Mouse (Mus musculus): Measurements from ENCODE around the gene Lamb2. TPM values are rescaled to one million over a fixed set of nuclear protein-coding genes. Genes with fewer than 3 reads are reported as not detected.

The Lamb2 gene
- polyA plus RNA-seq (2015; fragmentation: Illumina TruSeq; extraction: RNeasy Lipid Tissue Mini Kit (QIAGEN cat#74804); ENCODE audit: insufficient read depth, low read depth, low replicate concordance), result 36.8 TPM

DNA sequence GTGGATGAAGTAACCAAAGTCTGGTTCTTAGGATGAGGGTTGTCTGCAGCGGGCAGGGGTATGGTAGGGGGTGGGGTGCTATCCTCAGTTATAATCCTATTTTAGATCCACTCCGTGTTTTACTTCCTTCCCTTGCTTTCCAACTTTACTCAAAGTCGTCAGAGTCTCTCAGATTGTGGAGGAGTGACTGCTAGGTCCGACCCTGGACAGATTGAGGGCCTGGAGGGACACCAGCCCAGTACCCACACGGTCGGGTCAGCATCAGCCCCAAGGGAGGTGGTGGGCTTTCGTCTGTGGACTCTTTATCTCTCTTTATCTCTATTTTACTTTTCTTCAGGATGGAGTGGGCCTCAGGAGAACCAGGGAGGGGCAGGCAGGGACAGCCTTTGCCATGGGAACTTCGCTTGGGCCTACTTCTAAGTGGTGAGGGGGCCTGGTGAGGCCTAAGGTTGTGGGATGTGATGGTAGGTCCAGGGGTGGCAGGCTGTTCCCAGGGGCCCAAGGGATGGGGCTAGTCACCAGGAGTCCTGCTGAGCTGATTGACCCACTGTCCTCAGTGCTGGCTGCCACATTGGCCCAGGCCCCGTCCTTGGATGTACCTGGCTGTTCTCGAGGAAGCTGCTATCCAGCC is at the start of gene Lamb2:
Lamb2 (plus strand) TSS at position 16 of the 631 bp plus-strand sequence.

DNA sequence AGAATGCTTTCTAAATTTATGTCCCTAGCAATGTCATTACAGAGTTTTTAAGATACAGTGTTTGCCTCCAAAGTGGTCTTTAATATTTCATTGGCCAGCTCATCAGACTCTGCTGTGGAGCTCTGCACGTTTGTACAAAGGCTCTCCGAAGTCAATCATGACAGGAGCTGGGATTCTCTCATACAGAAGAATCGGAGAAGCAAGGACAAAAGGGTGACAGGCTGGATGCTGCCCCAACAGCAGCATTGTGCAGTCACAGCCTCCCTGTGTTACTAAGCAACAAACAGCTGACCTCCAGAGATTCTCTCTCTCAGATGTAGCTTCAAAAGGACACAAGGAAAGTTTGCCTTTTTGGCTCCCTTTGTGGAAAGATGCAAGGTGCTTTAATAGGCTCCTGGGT is 43.4 kb upstream of the Lamb2 start, which contains the start of gene BC048562:
BC048562 (plus strand) TSS at position 301 of the 400 bp plus-strand sequence.

DNA sequence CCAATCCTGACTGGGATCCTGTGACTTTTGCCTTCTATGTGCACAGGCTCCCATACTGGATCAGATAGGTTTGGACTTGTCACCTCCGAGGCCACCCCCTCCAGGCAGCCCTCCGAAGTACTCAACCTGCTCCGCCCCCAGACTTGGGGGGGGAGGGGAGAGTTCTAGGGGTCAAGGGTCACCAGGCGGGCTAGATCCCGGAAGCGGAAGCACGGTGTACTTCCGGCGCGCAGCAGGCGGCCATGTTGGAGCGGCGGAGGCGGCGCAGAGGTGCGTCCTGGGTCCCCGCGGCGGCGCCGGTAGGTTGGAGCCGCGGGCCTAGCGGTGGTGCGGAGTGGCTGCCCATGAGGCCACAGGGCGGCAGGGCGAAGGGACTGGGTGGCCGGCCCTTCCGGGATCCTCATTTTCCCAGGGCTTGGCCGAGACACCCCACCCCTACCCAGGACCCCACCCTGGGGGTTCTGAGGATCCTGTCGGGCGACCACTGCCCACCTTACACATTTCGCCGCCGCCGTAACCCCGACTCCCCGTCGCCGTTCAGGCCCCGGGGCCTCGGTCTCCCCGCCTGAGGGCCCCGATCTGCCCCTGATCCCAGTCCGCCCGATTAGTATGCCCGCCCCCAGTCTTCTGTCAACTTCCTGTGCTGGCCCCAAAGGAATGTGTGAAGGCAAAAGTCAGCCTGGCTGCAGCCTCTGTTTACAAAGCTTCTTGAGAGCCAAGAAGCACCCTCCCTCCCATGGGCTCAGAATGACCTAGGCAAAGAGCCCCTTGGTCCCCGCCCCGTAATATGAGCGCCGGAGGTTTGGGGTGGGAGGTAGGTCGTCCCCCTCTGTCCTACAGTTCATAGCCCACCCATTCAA is 19.0 kb upstream of the Lamb2 start, which contains the start of gene Ccdc71:
Ccdc71 (plus strand) TSS at position 209 of the 860 bp plus-strand sequence.

DNA sequence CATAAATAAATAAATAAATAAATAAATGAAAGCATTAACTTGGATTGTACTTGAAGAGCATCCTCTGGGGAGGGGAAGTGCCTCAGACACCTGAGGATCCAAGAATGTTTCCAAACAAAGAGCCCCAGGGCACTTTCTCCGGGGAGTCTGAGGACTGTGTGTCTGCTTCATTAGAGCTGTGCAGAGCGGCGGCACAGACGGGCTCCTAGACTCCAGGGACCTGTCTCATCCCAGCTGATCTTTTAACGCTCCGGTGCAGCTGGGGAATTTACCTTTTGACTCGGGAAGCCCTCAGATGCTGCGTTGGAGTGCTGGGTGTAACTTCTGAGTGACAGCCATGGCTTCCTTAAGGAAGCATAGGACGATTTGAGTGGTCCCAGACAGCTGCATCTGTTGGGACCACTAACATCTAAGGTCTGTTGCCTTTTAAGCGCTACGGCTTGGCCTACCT is 18.3 kb upstream of the Lamb2 start, which contains the start of gene Klhdc8b:
Klhdc8b (minus strand) TSS at position 401 of the 451 bp plus-strand sequence.

DNA sequence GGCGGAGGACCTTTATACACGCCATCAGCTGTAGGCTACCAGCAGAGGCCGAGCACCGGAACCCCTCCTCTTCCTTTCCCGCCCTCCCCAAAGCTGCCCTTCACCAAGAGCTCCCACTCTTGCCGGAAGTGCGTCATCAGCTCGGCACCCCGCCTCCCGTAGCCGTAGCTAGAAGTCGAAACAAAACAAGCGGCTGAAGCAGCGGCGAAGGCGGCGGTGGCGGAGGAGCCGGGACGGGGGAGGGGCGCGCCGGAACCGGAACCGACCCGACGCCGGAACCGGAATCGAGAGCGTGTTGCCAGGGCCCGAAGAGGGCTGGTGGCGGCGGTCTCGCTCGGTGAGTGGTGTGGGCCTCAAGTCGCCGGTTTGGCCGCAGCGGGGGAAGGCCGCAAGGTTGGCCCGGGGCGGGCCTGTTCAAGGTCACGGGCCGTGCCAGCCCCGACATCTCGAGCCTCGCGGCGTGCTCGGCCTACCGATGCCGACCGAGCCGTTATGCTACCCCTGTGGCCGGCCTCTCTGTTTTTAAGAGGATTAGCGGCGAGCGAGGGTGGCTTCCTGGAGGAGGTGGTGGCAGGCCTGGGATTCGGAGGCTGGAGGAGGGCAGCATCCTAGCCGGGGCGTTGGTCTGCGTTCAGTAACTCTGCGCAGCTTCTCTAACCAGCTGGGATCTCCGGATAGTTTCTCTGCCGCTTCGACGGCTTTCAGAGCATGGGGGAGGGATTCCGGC is 11.2 kb downstream of the Lamb2 start, which contains the start of gene Usp19:
Usp19 (plus strand) TSS at position 44 of the 727 bp plus-strand sequence.

DNA sequence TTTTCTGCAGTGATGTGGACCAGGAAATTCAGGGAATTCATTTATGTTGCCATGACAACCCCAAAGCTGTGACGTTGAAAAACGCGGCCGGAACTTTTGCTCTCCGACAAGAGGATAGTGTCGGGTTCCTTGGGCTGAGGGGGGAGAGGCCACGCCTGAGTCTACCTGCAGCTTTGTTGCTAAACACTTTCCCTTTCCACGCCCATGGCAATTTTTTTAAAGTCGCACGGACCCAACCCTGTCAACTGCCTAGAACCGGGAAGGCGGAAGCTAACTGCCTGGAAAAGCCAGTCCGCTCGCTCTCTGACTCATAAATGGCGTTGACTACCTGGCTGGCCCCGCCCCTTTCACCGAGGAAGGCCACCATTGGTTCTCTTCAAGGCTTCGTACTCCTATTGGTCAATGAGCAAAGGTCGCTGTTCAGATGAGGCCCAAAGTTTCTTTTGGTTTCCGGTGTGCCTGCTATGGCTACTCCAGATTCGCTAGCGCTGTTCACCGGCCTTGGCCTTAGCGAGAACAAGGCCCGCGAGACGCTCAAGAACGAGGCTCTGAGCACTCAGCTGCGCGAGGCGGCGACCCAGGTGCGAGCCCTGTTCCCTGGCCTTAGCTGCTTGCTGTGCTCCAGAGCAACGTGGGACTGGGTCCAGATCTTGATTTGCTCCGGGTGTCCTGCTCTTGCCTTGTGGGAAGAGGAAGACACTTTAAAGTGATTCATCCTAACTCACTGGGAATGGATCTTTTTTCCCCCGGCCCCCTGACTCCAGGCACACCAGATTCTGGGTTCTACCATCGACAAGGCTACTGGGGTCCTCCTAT is 28.3 kb downstream of the Lamb2 start, which contains the start of gene Qars:
Qars (plus strand) TSS at position 88 of the 816 bp plus-strand sequence.

DNA sequence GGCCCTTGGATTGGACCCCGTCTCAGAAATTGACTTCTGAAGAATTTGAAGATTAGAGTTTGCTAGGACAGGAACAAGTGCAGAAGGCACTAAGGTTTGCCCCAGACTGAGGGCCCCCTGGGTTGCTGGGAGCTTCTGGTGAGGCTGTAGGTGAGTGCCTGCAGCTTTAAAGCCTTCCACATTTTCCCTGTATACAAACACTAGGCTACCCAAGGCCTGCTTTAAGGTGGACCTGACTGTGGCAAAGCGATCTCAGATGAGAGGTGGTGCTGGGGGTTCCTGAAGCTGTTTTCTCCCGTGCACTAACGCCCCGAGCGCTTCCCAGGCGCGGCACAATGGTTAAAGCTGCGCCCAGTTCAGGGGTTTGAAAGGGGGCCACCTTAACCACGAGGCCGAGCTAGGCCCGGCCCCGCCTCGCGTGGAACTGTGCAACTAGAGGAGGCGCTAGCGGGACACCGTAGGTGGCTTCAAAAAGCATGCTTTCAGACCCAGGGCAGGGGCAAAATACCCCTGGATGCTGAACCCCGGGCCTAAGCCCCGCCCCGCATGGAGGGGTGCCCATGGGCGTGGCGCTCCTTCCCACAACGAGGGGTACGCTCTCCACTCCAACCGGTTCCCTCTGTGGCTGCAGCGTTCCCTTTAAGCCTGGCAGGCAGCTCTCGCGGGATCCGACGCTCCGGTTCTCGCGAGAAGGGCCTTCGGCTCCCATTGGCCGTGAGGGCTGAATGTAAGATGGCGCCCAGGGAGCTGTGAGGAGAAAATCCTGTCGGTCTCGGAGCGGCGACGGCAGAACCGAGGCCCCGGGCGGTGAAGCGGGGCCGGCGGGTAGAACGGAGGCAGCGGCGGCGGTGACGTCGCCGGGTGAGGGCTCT is 37.1 kb downstream of the Lamb2 start, which contains the start of gene Qrich1:
Qrich1 (plus strand) TSS at position 427 of the 872 bp plus-strand sequence.

Other genes starting within 250 kb of the Lamb2 start
- 15.5 TPM for gene Dag1, start 215.8 kb upstream of the Lamb2 start, polyA plus RNA-seq (2015; fragmentation: Illumina TruSeq; extraction: RNeasy Lipid Tissue Mini Kit (QIAGEN cat#74804); ENCODE audit: insufficient read depth, low read depth, low replicate concordance)
- gene Nicn1, start 189.3 kb upstream of the Lamb2 start, polyA plus RNA-seq (2015; fragmentation: Illumina TruSeq; extraction: RNeasy Lipid Tissue Mini Kit (QIAGEN cat#74804); ENCODE audit: insufficient read depth, low read depth, low replicate concordance), result 4.3 TPM
- gene Amt, start 182.9 kb upstream of the Lamb2 start, polyA plus RNA-seq (2015; fragmentation: Illumina TruSeq; extraction: RNeasy Lipid Tissue Mini Kit (QIAGEN cat#74804); ENCODE audit: insufficient read depth, low read depth, low replicate concordance), result 5.3 TPM
- gene Rhoa, start 173.6 kb upstream of the Lamb2 start, polyA plus RNA-seq (2015; fragmentation: Illumina TruSeq; extraction: RNeasy Lipid Tissue Mini Kit (QIAGEN cat#74804); ENCODE audit: insufficient read depth, low read depth, low replicate concordance), result 65.0 TPM
- gene Tcta, start 173.6 kb upstream of the Lamb2 start, polyA plus RNA-seq (2015; fragmentation: Illumina TruSeq; extraction: RNeasy Lipid Tissue Mini Kit (QIAGEN cat#74804); ENCODE audit: insufficient read depth, low read depth, low replicate concordance), result 17.3 TPM
- 93.4 TPM for gene Gpx1, start 140.8 kb upstream of the Lamb2 start, polyA plus RNA-seq (2015; fragmentation: Illumina TruSeq; extraction: RNeasy Lipid Tissue Mini Kit (QIAGEN cat#74804); ENCODE audit: insufficient read depth, low read depth, low replicate concordance)
- 34.3 TPM for gene Usp4, start 131.9 kb upstream of the Lamb2 start, polyA plus RNA-seq (2015; fragmentation: Illumina TruSeq; extraction: RNeasy Lipid Tissue Mini Kit (QIAGEN cat#74804); ENCODE audit: insufficient read depth, low read depth, low replicate concordance)
- 1.3 TPM for gene 1700102P08Rik, start 86.9 kb upstream of the Lamb2 start, polyA plus RNA-seq (2015; fragmentation: Illumina TruSeq; extraction: RNeasy Lipid Tissue Mini Kit (QIAGEN cat#74804); ENCODE audit: insufficient read depth, low read depth, low replicate concordance)
- gene Ccdc36, start 51.3 kb upstream of the Lamb2 start, polyA plus RNA-seq (2015; fragmentation: Illumina TruSeq; extraction: RNeasy Lipid Tissue Mini Kit (QIAGEN cat#74804); ENCODE audit: insufficient read depth, low read depth, low replicate concordance), result not detected
- gene BC048562, start 43.3 kb upstream of the Lamb2 start, polyA plus RNA-seq (2015; fragmentation: Illumina TruSeq; extraction: RNeasy Lipid Tissue Mini Kit (QIAGEN cat#74804); ENCODE audit: insufficient read depth, low read depth, low replicate concordance), result not detected
- 7.4 TPM for gene Ccdc71, start 19.2 kb upstream of the Lamb2 start, polyA plus RNA-seq (2015; fragmentation: Illumina TruSeq; extraction: RNeasy Lipid Tissue Mini Kit (QIAGEN cat#74804); ENCODE audit: insufficient read depth, low read depth, low replicate concordance)
- gene Klhdc8b, start 18.2 kb upstream of the Lamb2 start, polyA plus RNA-seq (2015; fragmentation: Illumina TruSeq; extraction: RNeasy Lipid Tissue Mini Kit (QIAGEN cat#74804); ENCODE audit: insufficient read depth, low read depth, low replicate concordance), result 9.8 TPM
- 39.8 TPM for gene Usp19, start 10.9 kb downstream of the Lamb2 start, polyA plus RNA-seq (2015; fragmentation: Illumina TruSeq; extraction: RNeasy Lipid Tissue Mini Kit (QIAGEN cat#74804); ENCODE audit: insufficient read depth, low read depth, low replicate concordance)
- gene Qars, start 28.0 kb downstream of the Lamb2 start, polyA plus RNA-seq (2015; fragmentation: Illumina TruSeq; extraction: RNeasy Lipid Tissue Mini Kit (QIAGEN cat#74804); ENCODE audit: insufficient read depth, low read depth, low replicate concordance), result 48.0 TPM
- gene Qrich1, start 37.1 kb downstream of the Lamb2 start, polyA plus RNA-seq (2015; fragmentation: Illumina TruSeq; extraction: RNeasy Lipid Tissue Mini Kit (QIAGEN cat#74804); ENCODE audit: insufficient read depth, low read depth, low replicate concordance), result 23.8 TPM
- 25.0 TPM for gene Impdh2, start 80.5 kb downstream of the Lamb2 start, polyA plus RNA-seq (2015; fragmentation: Illumina TruSeq; extraction: RNeasy Lipid Tissue Mini Kit (QIAGEN cat#74804); ENCODE audit: insufficient read depth, low read depth, low replicate concordance)
- gene Ndufaf3, start 87.7 kb downstream of the Lamb2 start, polyA plus RNA-seq (2015; fragmentation: Illumina TruSeq; extraction: RNeasy Lipid Tissue Mini Kit (QIAGEN cat#74804); ENCODE audit: insufficient read depth, low read depth, low replicate concordance), result 4.8 TPM
- gene Dalrd3, start 90.2 kb downstream of the Lamb2 start, polyA plus RNA-seq (2015; fragmentation: Illumina TruSeq; extraction: RNeasy Lipid Tissue Mini Kit (QIAGEN cat#74804); ENCODE audit: insufficient read depth, low read depth, low replicate concordance), result 40.8 TPM
- 9.3 TPM for gene Wdr6, start 99.0 kb downstream of the Lamb2 start, polyA plus RNA-seq (2015; fragmentation: Illumina TruSeq; extraction: RNeasy Lipid Tissue Mini Kit (QIAGEN cat#74804); ENCODE audit: insufficient read depth, low read depth, low replicate concordance)
- gene P4htm, start 117.9 kb downstream of the Lamb2 start, polyA plus RNA-seq (2015; fragmentation: Illumina TruSeq; extraction: RNeasy Lipid Tissue Mini Kit (QIAGEN cat#74804); ENCODE audit: insufficient read depth, low read depth, low replicate concordance), result 2.9 TPM
- gene Arih2, start 169.7 kb downstream of the Lamb2 start, polyA plus RNA-seq (2015; fragmentation: Illumina TruSeq; extraction: RNeasy Lipid Tissue Mini Kit (QIAGEN cat#74804); ENCODE audit: insufficient read depth, low read depth, low replicate concordance), result 9.1 TPM
- gene Slc25a20, start 182.4 kb downstream of the Lamb2 start, polyA plus RNA-seq (2015; fragmentation: Illumina TruSeq; extraction: RNeasy Lipid Tissue Mini Kit (QIAGEN cat#74804); ENCODE audit: insufficient read depth, low read depth, low replicate concordance), result 4.5 TPM
- gene Prkar2a, start 209.6 kb downstream of the Lamb2 start, polyA plus RNA-seq (2015; fragmentation: Illumina TruSeq; extraction: RNeasy Lipid Tissue Mini Kit (QIAGEN cat#74804); ENCODE audit: insufficient read depth, low read depth, low replicate concordance), result 5.3 TPM

Measured in pancreas, adult 10 weeks (tissue).